Mouse (Mus musculus): ENCODE results near the gene Atp8a2.
"Not testable (repeated sequence)": the region's sequence is repeated elsewhere in the genome, so short reads cannot be mapped to it uniquely, and the experiment has no call there.

The Atp8a2 gene

DNA sequence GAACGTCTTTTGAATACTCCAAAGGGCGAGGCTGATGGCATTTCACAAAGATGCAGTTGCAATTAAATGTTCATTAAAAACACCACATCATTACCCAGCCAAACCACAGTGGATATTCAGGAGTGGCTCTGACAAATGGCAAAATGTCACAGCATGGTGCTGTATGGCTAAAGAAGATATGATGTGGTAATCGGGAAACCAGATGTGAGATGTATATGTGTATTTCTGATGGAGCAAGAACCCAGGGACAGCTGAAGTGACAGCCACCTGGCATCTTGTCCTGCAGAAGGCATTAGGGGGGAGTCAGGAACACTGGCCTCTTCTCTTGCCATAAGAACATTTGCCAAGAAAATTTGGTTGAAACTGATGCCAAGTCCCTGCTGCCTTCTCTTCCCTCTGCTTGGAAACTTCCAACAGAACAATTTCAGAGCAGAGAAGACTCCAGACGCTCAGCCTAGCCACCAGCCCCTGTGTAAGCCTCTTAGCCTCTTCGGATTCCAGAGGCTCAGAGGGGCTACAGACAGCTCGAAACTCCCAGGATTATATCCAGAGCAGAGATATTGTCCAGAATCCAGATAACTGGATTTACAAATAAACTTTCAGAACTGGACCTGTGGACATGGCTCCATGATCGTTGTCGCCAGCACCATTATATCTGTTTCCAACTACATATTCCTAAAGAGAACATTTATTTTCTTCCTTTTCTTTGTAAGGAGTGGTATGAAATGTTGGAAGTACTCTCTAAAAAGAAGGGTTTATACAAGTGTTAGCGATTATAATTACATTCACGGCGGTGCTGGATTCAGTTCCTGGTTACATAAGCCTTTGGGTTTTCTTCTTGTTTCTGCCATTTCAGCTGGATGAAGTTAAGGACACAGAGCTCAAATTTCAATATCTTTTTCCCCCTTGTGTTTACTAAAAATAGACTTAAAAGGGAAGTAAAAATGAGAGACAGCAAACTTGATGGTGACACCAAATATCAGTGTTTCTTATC lies 413.3 kb downstream of the Atp8a2 start:
- DNase-seq (ENCODE audit: low spot score) = no peak

GRCm38 (mm10) chr14:59780391-59780790 lies 416.6 kb downstream of the Atp8a2 start:
- DNase-seq (ENCODE audit: low spot score) = no peak

DNA sequence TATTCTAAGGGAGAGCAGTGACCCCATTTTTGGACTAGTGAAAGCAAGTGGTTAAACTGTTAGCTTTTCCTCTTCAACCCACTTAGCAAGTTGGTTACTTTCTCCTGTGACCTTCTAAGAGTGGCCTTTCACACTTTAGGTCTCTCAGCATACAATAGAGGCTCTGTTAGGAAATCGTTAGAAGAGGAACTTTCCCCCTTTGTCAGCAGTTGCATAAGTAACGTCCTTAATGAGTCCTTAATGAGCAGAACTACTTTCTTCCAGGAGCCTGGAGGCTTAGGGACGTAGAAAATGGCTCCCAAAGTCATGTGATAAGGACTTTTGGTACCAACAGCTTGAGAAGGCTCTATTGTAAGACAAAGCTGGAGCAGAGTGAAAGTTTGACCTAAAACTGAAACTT lies 434.8 kb downstream of the Atp8a2 start:
- DNase-seq (ENCODE audit: low spot score) = no peak

- no peak for DNase-seq (ENCODE audit: low spot score)
These were observed 437.0 kb downstream of the Atp8a2 start for GRCm38 (mm10) chr14:59759900-59760493.

DNA sequence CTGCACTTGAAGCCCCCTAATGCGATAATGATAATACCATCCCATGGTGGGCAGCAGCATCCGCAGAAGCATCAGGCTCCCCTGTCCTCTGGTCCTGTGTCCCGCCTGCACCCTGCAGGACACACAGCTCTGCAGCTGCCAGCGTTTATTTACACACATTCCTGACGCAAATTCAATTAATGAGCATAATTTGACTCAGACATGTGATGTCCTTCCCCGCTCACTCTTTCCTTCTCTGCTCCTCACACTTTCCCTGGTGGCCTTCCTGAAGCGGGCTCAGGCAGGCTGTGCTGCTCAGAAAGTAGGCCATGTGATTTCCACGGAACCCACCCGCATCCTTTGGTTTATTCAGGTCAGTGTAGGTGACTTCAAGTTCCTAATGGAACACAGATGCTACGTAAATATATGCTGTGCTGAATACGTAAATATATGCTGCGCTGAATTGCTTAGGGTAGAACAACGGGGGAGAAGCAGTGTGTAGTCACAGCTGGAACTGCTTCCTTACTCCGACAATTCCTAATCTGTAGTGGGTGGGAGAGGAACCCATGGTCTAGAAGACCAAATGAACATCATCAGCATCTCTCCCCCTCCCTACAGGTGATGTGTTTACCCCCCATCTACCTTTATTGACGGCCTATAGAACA lies 437.7 kb downstream of the Atp8a2 start:
- DNase-seq (ENCODE audit: low spot score) = no peak

GRCm38 (mm10) chr14:59752401-59752800 lies 444.6 kb downstream of the Atp8a2 start:
- no peak for DNase-seq (ENCODE audit: low spot score)

DNA sequence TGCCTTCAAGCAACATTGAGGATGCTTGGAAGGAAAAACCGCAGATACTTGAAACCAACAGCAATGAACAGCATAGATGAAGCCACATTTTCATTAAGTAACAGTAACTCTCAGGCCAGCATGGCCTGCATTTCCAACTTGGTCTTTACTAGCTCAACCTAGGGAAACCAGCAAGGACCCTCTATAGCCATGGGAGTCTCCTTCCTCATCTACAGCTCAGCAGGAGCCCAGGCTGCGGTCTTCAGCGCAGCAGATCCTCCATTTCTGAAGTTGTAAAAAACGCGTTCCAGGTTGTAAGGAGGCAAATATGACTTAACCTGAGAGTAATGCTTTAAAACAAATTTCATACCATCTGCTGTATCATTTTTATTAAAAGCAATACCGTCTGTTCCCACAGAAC lies 447.0 kb downstream of the Atp8a2 start:
- no peak for DNase-seq (ENCODE audit: low spot score)

DNA sequence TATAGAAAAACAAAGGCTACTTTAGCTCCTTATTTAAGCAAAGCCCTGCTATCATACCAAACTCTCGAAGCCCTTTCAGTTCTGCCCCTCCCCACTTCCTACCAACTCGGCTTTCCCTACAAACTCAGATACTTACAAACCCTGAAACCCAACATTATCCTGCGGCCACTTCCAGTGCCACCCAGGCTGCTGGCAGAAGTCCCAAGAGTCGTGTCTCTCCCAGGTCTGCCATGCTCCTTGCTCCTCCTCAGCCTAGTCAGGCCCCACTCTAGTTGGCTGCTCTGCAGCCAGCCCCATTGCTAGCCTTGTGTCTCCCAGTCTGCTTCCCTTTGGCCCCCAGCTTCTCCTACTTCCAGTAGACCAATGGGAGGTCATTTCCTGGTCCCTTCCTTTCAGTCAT lies 451.3 kb downstream of the Atp8a2 start:
- DNase-seq (ENCODE audit: low spot score) = no peak

DNA sequence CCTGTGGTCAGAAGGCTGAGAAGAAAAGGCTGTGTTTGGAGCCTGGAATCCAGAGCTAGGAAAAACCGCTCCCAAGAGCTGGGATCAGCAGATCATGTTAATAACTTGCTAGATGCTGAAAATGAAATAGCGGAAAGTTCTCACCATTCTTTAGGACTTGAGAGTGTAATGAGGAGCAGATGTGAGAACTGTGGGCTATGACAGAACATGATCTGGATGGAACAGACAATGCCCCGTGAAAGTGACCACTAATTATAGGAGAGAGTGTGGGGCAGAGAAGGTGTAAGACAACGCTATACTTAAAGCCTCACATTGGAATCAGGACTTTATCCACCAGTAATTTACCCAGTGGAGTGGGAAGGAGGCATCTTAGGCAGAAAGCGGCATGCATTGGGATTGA lies 455.2 kb downstream of the Atp8a2 start:
- no peak for DNase-seq (ENCODE audit: low spot score)

DNA sequence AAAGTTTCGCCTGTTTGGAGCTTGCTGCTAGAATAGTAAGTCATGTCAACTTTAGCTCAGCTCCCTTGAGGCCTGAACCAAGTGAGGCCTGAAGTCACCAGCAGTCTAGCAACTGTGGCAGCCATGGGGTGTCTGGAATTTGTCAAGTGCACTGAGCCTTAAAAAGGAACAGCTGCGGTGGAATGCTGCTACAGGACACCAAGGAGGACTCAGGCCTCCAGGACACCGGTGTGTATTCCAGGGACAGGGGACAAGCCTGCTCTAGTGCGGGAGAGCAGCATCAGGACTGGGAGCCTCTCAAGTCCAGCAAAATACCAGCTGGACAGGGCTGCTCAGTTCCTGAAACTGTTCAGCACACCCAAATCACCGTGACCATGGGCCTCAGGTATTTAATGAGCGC lies 457.5 kb downstream of the Atp8a2 start:
- no peak for DNase-seq (ENCODE audit: low spot score)

DNA sequence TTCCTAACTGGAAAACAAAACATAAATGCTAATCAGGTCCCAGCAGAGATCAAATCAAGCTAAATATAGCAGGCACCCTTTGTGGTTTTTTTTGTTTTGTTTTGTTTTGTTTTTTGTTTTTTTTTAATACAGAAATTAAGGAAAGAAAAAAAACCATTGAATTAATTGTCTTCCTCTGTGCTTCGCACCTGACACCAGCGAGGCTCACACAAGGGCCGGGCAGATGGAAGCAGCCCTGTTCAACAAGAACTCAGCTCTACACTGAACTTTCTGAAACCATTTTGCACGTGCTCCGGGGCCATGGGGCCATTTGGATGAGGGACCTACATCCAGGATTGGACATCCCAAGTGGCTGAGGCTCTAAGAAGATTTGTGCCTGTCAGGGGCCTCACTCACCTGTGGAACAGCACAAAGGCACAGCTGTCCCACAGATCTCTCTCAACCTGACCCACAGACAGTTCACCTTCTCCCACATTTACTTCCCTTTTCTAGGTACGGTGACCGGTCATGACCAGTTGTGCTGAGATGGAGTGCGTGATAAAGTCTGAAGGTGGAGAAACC lies 459.2 kb downstream of the Atp8a2 start:
- DNase-seq (ENCODE audit: low spot score) = no peak

GRCm38 (mm10) chr14:59736861-59737700 lies 459.9 kb downstream of the Atp8a2 start:
- no peak for DNase-seq (ENCODE audit: low spot score)

DNA sequence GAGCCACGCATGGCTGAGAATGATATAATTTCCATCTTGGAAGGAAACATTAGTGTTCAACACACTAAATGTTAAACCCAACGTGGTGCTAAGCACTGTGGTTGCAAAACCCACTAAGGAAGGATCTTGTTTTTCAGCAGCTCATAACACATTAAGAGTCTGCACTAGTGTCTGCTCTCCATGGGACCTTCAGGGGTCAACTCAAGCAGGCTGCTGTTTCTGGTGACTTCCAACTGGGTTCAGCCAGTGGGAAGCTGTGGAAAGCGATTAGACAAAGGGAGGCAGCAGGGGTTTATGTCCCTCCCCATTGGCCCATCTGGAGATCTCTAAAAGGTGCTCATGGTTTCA lies 467.0 kb downstream of the Atp8a2 start:
- DNase-seq (ENCODE audit: low spot score) = no peak

DNA sequence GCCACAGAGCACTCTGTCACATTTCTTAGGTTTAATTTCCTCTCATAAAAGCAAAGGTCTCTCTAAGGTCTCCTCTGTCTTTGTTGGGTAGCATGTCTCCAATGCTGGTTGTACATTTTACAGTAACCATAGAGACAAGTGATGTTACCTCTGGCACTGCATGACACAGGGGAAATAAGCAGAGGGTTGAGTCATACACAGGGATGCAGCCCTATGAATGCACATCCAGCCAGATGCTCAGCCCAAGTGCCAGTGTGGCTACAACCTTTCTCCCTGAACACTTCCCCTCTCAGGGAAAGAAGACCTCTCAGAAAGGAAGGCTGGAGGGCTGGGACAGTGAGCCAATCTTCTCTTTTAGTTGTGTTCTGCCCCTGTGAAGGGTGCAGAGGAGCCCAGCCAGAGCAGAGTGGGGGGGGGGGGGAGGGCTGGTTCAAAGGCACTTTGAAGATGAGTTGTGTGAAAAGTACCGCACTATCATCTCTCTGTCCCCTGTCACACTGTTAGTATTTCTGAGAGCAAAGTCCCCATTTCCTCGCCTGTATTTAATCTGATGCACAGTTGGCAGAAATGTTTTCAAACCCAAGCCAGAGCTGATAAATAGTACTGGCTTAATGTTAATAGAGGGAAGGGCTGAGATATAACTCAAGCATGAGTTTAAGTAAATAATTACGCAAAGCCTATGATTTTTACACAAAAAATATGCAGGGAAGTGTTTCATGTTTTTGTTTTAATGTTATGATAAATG lies 467.5 kb downstream of the Atp8a2 start:
- DNase-seq (ENCODE audit: low spot score) = no peak

DNA sequence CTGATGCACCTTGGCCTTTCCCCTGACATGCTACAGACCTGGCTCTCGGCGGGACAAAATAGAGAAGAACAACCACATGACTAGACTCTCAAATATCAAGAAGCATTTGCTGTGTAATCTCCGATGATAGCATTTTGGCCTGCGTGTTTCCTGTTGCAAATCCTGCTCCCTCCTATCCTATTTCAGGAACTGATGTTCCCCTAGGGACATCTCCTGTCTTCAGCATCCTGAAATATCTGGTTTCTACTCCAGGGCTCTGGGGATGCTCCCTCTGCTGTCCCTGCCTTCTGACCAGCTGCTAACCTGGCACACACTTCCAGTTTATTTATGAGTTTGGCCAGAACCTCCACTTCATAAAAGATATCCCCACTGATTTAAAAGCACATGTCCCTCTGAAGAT lies 470.0 kb downstream of the Atp8a2 start:
- no peak for DNase-seq (ENCODE audit: low spot score)

GRCm38 (mm10) chr14:59723163-59723562 lies 473.8 kb downstream of the Atp8a2 start:
- no peak for DNase-seq (ENCODE audit: low spot score)

- no peak for DNase-seq (ENCODE audit: low spot score)
These were observed 475.0 kb downstream of the Atp8a2 start for GRCm38 (mm10) chr14:59721957-59722356.

- DNase-seq (ENCODE audit: low spot score) = no peak
These were observed 475.6 kb downstream of the Atp8a2 start for GRCm38 (mm10) chr14:59721356-59721755.

DNA sequence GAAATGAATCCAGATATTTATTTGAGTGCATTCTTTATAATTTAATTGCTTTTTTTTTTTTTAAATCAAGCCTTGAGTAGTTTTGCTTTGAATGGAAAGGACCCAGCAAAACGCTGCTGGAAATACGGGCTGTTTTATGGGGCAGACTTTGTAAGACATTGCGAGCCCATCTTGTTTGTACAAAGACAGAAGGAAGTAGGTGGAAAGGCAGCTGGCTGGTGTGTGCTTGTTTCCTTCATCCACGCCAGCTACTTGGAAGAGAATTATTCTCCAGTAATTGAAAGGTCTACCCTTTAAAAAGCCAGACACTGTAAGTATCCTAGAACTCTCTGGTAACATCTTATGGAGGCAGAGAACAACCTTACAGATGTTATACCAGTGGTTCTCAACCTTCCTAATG lies 476.6 kb downstream of the Atp8a2 start:
- no peak for DNase-seq (ENCODE audit: low spot score)

DNA sequence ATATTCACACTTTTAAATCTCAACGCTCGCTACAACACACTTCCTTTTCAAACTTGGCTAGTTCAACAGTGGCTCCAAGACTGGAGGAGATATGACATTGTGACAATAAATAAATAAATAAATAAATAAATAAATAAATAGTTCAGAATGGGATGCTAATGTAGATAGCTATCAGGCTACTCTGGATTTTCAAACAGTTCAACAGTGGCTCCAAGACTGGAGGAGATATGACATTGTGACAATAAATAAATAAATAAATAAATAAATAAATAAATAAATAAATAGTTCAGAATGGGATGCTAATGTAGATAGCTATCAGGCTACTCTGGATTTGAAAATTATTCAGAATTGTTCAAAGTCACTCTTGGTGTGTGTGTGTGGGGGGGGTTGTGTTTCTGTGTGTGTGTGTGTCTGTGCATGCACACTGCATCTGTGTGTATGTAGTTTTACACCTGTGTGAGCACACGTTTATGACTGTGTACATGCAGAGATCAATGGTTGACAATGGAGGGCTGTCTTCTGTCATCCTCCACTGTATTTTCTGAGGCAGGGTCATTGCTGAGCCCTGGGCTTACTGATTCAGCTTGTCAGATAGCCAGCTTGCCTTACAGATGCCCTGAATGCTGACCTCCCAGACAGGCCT lies 480.4 kb downstream of the Atp8a2 start:
- DNase-seq (ENCODE audit: low spot score) = not testable (repeated sequence)
